Mouse (Mus musculus): ENCODE results near the gene P2ry14.

- TF ChIP-seq POLR2A (IDR thresholded peaks at IDR 0.05; ENCODE audit: control insufficient read depth, extremely low read depth, insufficient read depth, low read length, poor library complexity), result no peak
- no peak for TF ChIP-seq CTCF (IDR thresholded peaks at IDR 0.05; ENCODE audit: borderline replicate concordance, control insufficient read depth, extremely low read depth, insufficient read depth, low read length, poor library complexity)
Measured at GRCm38 (mm10) chr3:59194099-59194498, 40.7 kb upstream of the P2ry14 start.
